Mouse (Mus musculus): ENCODE data around the gene Atad1. TPM values are rescaled to one million over a fixed set of nuclear protein-coding genes. Genes with fewer than 3 reads are reported as not detected.
"Not testable (repeated sequence)": the region's sequence is repeated elsewhere in the genome, so short reads cannot be mapped to it uniquely, and the experiment has no call there.

Gene Atad1
- polyA plus RNA-seq (2014; fragmentation: Nextera tagmentation; extraction: Ambion mirVana): 65.0 and 71.8 TPM in 2 replicates

- no peak for ATAC-seq (ENCODE audit: insufficient number of reproducible peaks, insufficient read depth, low FRiP score, low read depth)
- no peaks in the 10 kb centered on the region for H3K9me3 ChIP-seq (ENCODE audit: control insufficient read depth, low read length)
- H3K4me1 ChIP-seq (ENCODE audit: control insufficient read depth in 2 of 2, insufficient read depth in 2 of 2, low read length in 2 of 2): no peaks in the 10 kb centered on the region
- no peaks in the 10 kb centered on the region for H3K36me3 ChIP-seq (ENCODE audit: control insufficient read depth, insufficient read depth, low read length)
- no peak within 1 kb of the TSS for H3K4me3 ChIP-seq (ENCODE audit: control insufficient read depth in 1 of 2, insufficient read depth in 1 of 2, low read depth in 1 of 2, low read length in 2 of 2)
- H3K27me3 ChIP-seq (ENCODE audit: control insufficient read depth, insufficient read depth, low read length): no peaks in the 10 kb centered on the region
- no peak within 1 kb of the TSS for H3K4me2 ChIP-seq (ENCODE audit: low read length)
- 75% methylated on average over 4 of the region's 4 CpGs for WGBS
- H3K9ac ChIP-seq (ENCODE audit: low read length): no peak within 1 kb of the TSS
- H3K27ac ChIP-seq (replicated peaks in 1 of 2; ENCODE audit: control insufficient read depth in 1 of 2, insufficient read depth in 1 of 2, low read depth in 2 of 2, low read length in 2 of 2): no peak within 1 kb of the TSS
These were observed at the start of gene Atad1 for GRCm38 (mm10) chr19:32739686-32740085. TSS of gene Atad1 (minus strand) at chr19:32739786.

- not testable (repeated sequence) for H3K27ac ChIP-seq (replicated peaks in 1 of 2; ENCODE audit: control insufficient read depth in 1 of 2, insufficient read depth in 1 of 2, low read depth in 2 of 2, low read length in 2 of 2); H3K9ac ChIP-seq (ENCODE audit: low read length); H3K27me3 ChIP-seq (ENCODE audit: control insufficient read depth, insufficient read depth, low read length); H3K4me3 ChIP-seq (ENCODE audit: control insufficient read depth in 1 of 2, insufficient read depth in 1 of 2, low read depth in 1 of 2, low read length in 2 of 2); H3K36me3 ChIP-seq (ENCODE audit: control insufficient read depth, insufficient read depth, low read length); H3K9me3 ChIP-seq (ENCODE audit: control insufficient read depth, low read length); H3K4me2 ChIP-seq (ENCODE audit: low read length); ATAC-seq (ENCODE audit: insufficient number of reproducible peaks, insufficient read depth, low FRiP score, low read depth)
- WGBS: 69% methylated on average over 3 of the region's 3 CpGs
- H3K4me1 ChIP-seq (ENCODE audit: control insufficient read depth in 2 of 2, insufficient read depth in 2 of 2, low read length in 2 of 2): peaks cover 2 to 26% of the 10 kb centered on the region in 2 experiments; a peak in 3 of 4 replicates
These were observed 48.4 kb upstream of the Atad1 start for GRCm38 (mm10) chr19:32788016-32788415.

GRCm38 (mm10) chr19:32787388-32787787 lies 47.8 kb upstream of the Atad1 start:
- H3K27ac ChIP-seq (replicated peaks in 1 of 2; ENCODE audit: control insufficient read depth in 1 of 2, insufficient read depth in 1 of 2, low read depth in 2 of 2, low read length in 2 of 2); H3K4me2 ChIP-seq (ENCODE audit: low read length); H3K9me3 ChIP-seq (ENCODE audit: control insufficient read depth, low read length); H3K4me3 ChIP-seq (ENCODE audit: control insufficient read depth in 1 of 2, insufficient read depth in 1 of 2, low read depth in 1 of 2, low read length in 2 of 2); ATAC-seq (ENCODE audit: insufficient number of reproducible peaks, insufficient read depth, low FRiP score, low read depth); H3K27me3 ChIP-seq (ENCODE audit: control insufficient read depth, insufficient read depth, low read length); H3K36me3 ChIP-seq (ENCODE audit: control insufficient read depth, insufficient read depth, low read length); H3K9ac ChIP-seq (ENCODE audit: low read length): not testable (repeated sequence)
- 46% methylated on average over 4 of the region's 4 CpGs for WGBS
- H3K4me1 ChIP-seq (ENCODE audit: control insufficient read depth in 2 of 2, insufficient read depth in 2 of 2, low read length in 2 of 2): peaks cover 2 to 22% of the 10 kb centered on the region in 2 experiments; a peak in 3 of 4 replicates

- Histone ChIP-seq H3K9me3 (ENCODE audit: control insufficient read depth, low read length) (no peaks in the 10 kb centered on the region), H3K4me3 (ENCODE audit: control insufficient read depth in 1 of 2, insufficient read depth in 1 of 2, low read depth in 1 of 2, low read length in 2 of 2) (no peak overlapping the region), H3K4me1 (ENCODE audit: control insufficient read depth in 2 of 2, insufficient read depth in 2 of 2, low read length in 2 of 2) (peaks cover 3 to 7% of the 10 kb centered on the region in 2 experiments), H3K27me3 (ENCODE audit: control insufficient read depth, insufficient read depth, low read length) (no peaks in the 10 kb centered on the region), H3K36me3 (ENCODE audit: control insufficient read depth, insufficient read depth, low read length) (0 out of 2 replicates have a peak, but pooled peaks cover 2% of the 10 kb centered on the region), H3K4me2 (ENCODE audit: low read length) (no peak overlapping the region), H3K9ac (ENCODE audit: low read length) (no peak overlapping the region), H3K27ac (replicated peaks in 1 of 2; ENCODE audit: control insufficient read depth in 1 of 2, insufficient read depth in 1 of 2, low read depth in 2 of 2, low read length in 2 of 2) (no peak overlapping the region)
- ATAC-seq (ENCODE audit: insufficient number of reproducible peaks, insufficient read depth, low FRiP score, low read depth): no peak
- 88% methylated on average over 5 of the region's 5 CpGs for WGBS
These were observed 41.9 kb upstream of the Atad1 start for GRCm38 (mm10) chr19:32781305-32782071.

- H3K4me2 ChIP-seq (ENCODE audit: low read length): no peak overlapping the region
- 56% methylated on average over 3 of the region's 3 CpGs for WGBS
- peaks cover 3 to 7% of the 10 kb centered on the region in 2 experiments for H3K4me1 ChIP-seq (ENCODE audit: control insufficient read depth in 2 of 2, insufficient read depth in 2 of 2, low read length in 2 of 2)
- no peak overlapping the region for H3K4me3 ChIP-seq (ENCODE audit: control insufficient read depth in 1 of 2, insufficient read depth in 1 of 2, low read depth in 1 of 2, low read length in 2 of 2)
- H3K27ac ChIP-seq (replicated peaks in 1 of 2; ENCODE audit: control insufficient read depth in 1 of 2, insufficient read depth in 1 of 2, low read depth in 2 of 2, low read length in 2 of 2): no peak overlapping the region
- H3K9ac ChIP-seq (ENCODE audit: low read length): no peak overlapping the region
- no peaks in the 10 kb centered on the region for H3K9me3 ChIP-seq (ENCODE audit: control insufficient read depth, low read length)
- 0 out of 2 replicates have a peak, but pooled peaks cover 2% of the 10 kb centered on the region for H3K36me3 ChIP-seq (ENCODE audit: control insufficient read depth, insufficient read depth, low read length)
- H3K27me3 ChIP-seq (ENCODE audit: control insufficient read depth, insufficient read depth, low read length): no peaks in the 10 kb centered on the region
- ATAC-seq (ENCODE audit: insufficient number of reproducible peaks, insufficient read depth, low FRiP score, low read depth): no peak
These were observed 39.5 kb upstream of the Atad1 start for GRCm38 (mm10) chr19:32779131-32779530.

GRCm38 (mm10) chr19:32778411-32778810 lies 38.8 kb upstream of the Atad1 start:
- no peak overlapping the region for H3K9ac ChIP-seq (ENCODE audit: low read length)
- H3K27me3 ChIP-seq (ENCODE audit: control insufficient read depth, insufficient read depth, low read length): no peaks in the 10 kb centered on the region
- H3K27ac ChIP-seq (replicated peaks in 1 of 2; ENCODE audit: control insufficient read depth in 1 of 2, insufficient read depth in 1 of 2, low read depth in 2 of 2, low read length in 2 of 2): no peak overlapping the region

GRCm38 (mm10) chr19:32762493-32762892 lies 22.9 kb upstream of the Atad1 start:
- Histone ChIP-seq H3K4me3 (ENCODE audit: control insufficient read depth in 1 of 2, insufficient read depth in 1 of 2, low read depth in 1 of 2, low read length in 2 of 2) (no peak overlapping the region), H3K9ac (ENCODE audit: low read length) (no peak overlapping the region), H3K9me3 (ENCODE audit: control insufficient read depth, low read length) (no peaks in the 10 kb centered on the region), H3K4me2 (ENCODE audit: low read length) (no peak overlapping the region), H3K27ac (replicated peaks in 1 of 2; ENCODE audit: control insufficient read depth in 1 of 2, insufficient read depth in 1 of 2, low read depth in 2 of 2, low read length in 2 of 2) (no peak overlapping the region), H3K4me1 (ENCODE audit: control insufficient read depth in 2 of 2, insufficient read depth in 2 of 2, low read length in 2 of 2) (peaks cover 4 to 15% of the 10 kb centered on the region in 2 experiments), H3K27me3 (ENCODE audit: control insufficient read depth, insufficient read depth, low read length) (no peaks in the 10 kb centered on the region), H3K36me3 (ENCODE audit: control insufficient read depth, insufficient read depth, low read length) (peaks cover 12% of the 10 kb centered on the region)
- WGBS: 78% methylated on average over 4 of the region's 4 CpGs
- no peak for ATAC-seq (ENCODE audit: insufficient number of reproducible peaks, insufficient read depth, low FRiP score, low read depth)

More at GRCm38 (mm10) chr19:32778411-32778810, 38.8 kb upstream of the Atad1 start:
- Histone ChIP-seq H3K4me1 (ENCODE audit: control insufficient read depth in 2 of 2, insufficient read depth in 2 of 2, low read length in 2 of 2) (peaks cover 3 to 7% of the 10 kb centered on the region in 2 experiments), H3K36me3 (ENCODE audit: control insufficient read depth, insufficient read depth, low read length) (0 out of 2 replicates have a peak, but pooled peaks cover under 1% of the 10 kb centered on the region), H3K9me3 (ENCODE audit: control insufficient read depth, low read length) (no peaks in the 10 kb centered on the region), H3K4me2 (ENCODE audit: low read length) (no peak overlapping the region), H3K4me3 (ENCODE audit: control insufficient read depth in 1 of 2, insufficient read depth in 1 of 2, low read depth in 1 of 2, low read length in 2 of 2) (no peak overlapping the region)
- WGBS: 34% methylated on average over 2 of the region's 2 CpGs
- no peak for ATAC-seq (ENCODE audit: insufficient number of reproducible peaks, insufficient read depth, low FRiP score, low read depth)

All from heart, embryonic 14.5 days (tissue).